Mouse (Mus musculus) myocyte (in vitro differentiated cells): ENCODE measurements around the gene Utp11. TPM values are rescaled to one million over a fixed set of nuclear protein-coding genes. Genes with fewer than 3 reads are reported as not detected.

ENCODE experiments used
- H3K27me3 ChIP-seq: one replicate; pipeline ENCODE4 v1.6.1; 2011; ENCODE audit not compliant: control insufficient read depth, insufficient read depth, insufficient read length
- H3K36me3 ChIP-seq: one replicate; pipeline ENCODE4 v1.6.1; 2011; ENCODE audit not compliant: control insufficient read depth, insufficient read depth
- H3K4me2 ChIP-seq: one replicate; pipeline ENCODE4 v1.6.1; 2011; ENCODE audit warnings: low read depth, control low read depth
- H3K4me3 ChIP-seq: one replicate; pipeline ENCODE4 v1.5.1; 2011; ENCODE audit warnings: mild to moderate bottlenecking, control low read depth, moderate library complexity
- H3K79me2 ChIP-seq: one replicate; pipeline ENCODE4 v1.6.1; 2011; ENCODE audit not compliant: control insufficient read depth, insufficient read depth
- H3ac ChIP-seq: one replicate; pipeline ENCODE4 v1.6.1; 2011; ENCODE audit not compliant: control insufficient read depth, insufficient read length
- CEBPB ChIP-seq: IDR thresholded peaks from 2 replicates; pipeline ENCODE4 v1.6.1; 2011; ENCODE audit warnings: mild to moderate bottlenecking, moderate library complexity; ENCODE audit not compliant: poor library complexity, insufficient read depth, severe bottlenecking
- E2F4 ChIP-seq: IDR thresholded peaks from one replicate; pipeline ENCODE4 v1.6.1; 2011; ENCODE audit warnings: mild to moderate bottlenecking, control low read depth, moderate library complexity; ENCODE audit not compliant: insufficient read depth
- MAX ChIP-seq: IDR thresholded peaks from one replicate; pipeline ENCODE4 v1.6.1; 2011; ENCODE audit warnings: low read depth, mild to moderate bottlenecking, control low read depth
- MYOD1 ChIP-seq, 3 experiments: IDR thresholded peaks; one replicate each; pipeline ENCODE4 v1.6.1; 2011; ENCODE audit warnings: control low read depth in 2 of 3, low read depth in 2 of 3, mild to moderate bottlenecking in 2 of 3, moderate library complexity in 1 of 3; ENCODE audit not compliant: insufficient read length in 2 of 3, control insufficient read depth in 1 of 3
- MYOG ChIP-seq, 3 experiments: IDR thresholded peaks; one replicate each; pipeline ENCODE4 v1.6.1; 2011; ENCODE audit warnings: control low read depth in 2 of 3, low read depth in 2 of 3, mild to moderate bottlenecking in 2 of 3; ENCODE audit not compliant: insufficient read length in 2 of 3, control insufficient read depth in 1 of 3, insufficient read depth in 1 of 3
- POLR2A ChIP-seq: IDR thresholded peaks from one replicate; pipeline ENCODE4 v1.6.1; 2011; ENCODE audit warnings: low read depth, mild to moderate bottlenecking, control low read depth, moderate library complexity; ENCODE audit not compliant: insufficient read length
- POLR2AphosphoS2 ChIP-seq: IDR thresholded peaks from one replicate; pipeline ENCODE4 v1.6.1; 2011; ENCODE audit warnings: low read depth, control low read depth; ENCODE audit not compliant: insufficient read length
- REST ChIP-seq: IDR thresholded peaks from one replicate; pipeline ENCODE4 v1.6.1; 2011; ENCODE audit warnings: mild to moderate bottlenecking, control low read depth, moderate library complexity; ENCODE audit not compliant: insufficient read depth, insufficient read length
- SRF ChIP-seq: IDR thresholded peaks from one replicate; pipeline ENCODE4 v1.6.1; 2011; ENCODE audit warnings: low read depth; ENCODE audit not compliant: control insufficient read depth, insufficient read length
- TCF12 ChIP-seq: IDR thresholded peaks from one replicate; pipeline ENCODE4 v1.6.1; 2011; ENCODE audit warnings: mild to moderate bottlenecking, control low read depth; ENCODE audit not compliant: poor library complexity, insufficient read depth, severe bottlenecking
- TCF3 ChIP-seq: IDR thresholded peaks from one replicate; pipeline ENCODE4 v1.6.1; 2011; ENCODE audit warnings: low read depth, control low read depth; ENCODE audit not compliant: insufficient read length
- USF1 ChIP-seq: IDR thresholded peaks from one replicate; pipeline ENCODE4 v1.6.1; 2011; ENCODE audit warnings: low read depth, mild to moderate bottlenecking, control low read depth, moderate library complexity
- polyA plus RNA-seq: library from polyadenylated mRNA; unstranded; fragments of >200 nt; fragmentation: generic; extraction: Trizol; gene quantifications from one replicate; pipeline ENCODE4 v1.2.1, GENCODE M21; 2012; ENCODE audit warnings: missing spikeins

Utp11 gene
- polyA plus RNA-seq, 1 experiment: 36.2 TPM

DNA sequence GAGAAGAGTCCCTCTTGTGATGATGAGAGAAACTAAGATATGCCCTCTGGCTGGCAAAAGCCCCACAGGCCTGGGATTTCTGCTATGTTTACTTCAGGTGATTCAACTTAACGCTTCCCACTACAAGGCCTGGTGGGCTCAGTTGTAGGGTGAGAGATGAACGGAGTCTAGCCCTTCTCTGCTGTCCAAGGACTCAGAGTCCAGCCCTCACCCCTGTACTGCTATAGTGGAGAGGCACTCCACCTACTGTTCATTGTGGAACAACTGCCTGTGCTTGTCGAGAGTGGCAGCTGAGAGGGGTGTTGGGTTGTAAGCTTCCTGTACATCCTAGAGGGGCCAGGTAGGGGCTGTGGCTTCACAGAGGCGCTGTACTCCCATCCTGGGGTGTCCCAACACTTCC is 44.6 kb upstream of the Utp11 start:
- Histone ChIP-seq H3K4me2 (no peak overlapping the region), H3K79me2 (peaks cover 12% of the 10 kb centered on the region), H3K4me3 (no peak overlapping the region), H3K36me3 (peaks cover 9% of the 10 kb centered on the region), H3ac (no peak overlapping the region), H3K27me3 (no peaks in the 10 kb centered on the region)
- TF ChIP-seq SRF (no peak), USF1 (no peak), POLR2A (no peak), POLR2AphosphoS2 (no peak), MYOD1 (IDR thresholded peaks at IDR 0.05; ENCODE audit: control insufficient read depth in 1 of 3, insufficient read length in 2 of 3, low read depth in 2 of 3) (no peak), MYOG (IDR thresholded peaks at IDR 0.05; ENCODE audit: control insufficient read depth in 1 of 3, insufficient read depth in 1 of 3, insufficient read length in 2 of 3, low read depth in 2 of 3) (no peak), MAX (no peak), TCF12 (no peak), E2F4 (no peak), CEBPB (no peak), TCF3 (no peak), REST (no peak)

DNA sequence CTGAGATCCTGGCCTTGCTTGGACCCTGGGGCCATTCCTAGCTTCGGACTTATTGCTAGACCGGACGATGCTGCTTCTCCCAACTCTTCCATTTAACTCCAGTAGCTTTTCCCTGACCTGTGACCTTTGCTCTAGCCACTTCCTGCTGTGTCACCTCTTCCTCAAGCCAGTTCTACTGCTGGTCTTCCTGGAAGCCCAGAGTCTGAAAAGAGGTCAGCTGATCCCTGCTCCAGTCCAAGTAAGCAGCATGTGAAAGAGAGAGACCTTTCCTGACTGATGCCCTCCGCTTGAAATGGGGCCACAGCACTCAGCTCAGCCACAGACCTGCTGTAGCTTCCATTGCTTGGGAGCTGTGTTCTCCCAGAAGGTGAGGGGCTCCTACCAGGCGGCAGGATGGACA is 44.1 kb upstream of the Utp11 start:
- Histone ChIP-seq H3K36me3 (peaks cover 15% of the 10 kb centered on the region), H3K4me3 (no peak overlapping the region), H3K27me3 (no peaks in the 10 kb centered on the region), H3K4me2 (no peak overlapping the region), H3K79me2 (peaks cover 7% of the 10 kb centered on the region), H3ac (no peak overlapping the region)
- TF ChIP-seq POLR2A (no peak), TCF12 (no peak), MYOG (IDR thresholded peaks at IDR 0.05; ENCODE audit: control insufficient read depth in 1 of 3, insufficient read depth in 1 of 3, insufficient read length in 2 of 3, low read depth in 2 of 3) (no peak), SRF (no peak), MYOD1 (IDR thresholded peaks at IDR 0.05; ENCODE audit: control insufficient read depth in 1 of 3, insufficient read length in 2 of 3, low read depth in 2 of 3) (no peak), TCF3 (no peak), POLR2AphosphoS2 (no peak)

DNA sequence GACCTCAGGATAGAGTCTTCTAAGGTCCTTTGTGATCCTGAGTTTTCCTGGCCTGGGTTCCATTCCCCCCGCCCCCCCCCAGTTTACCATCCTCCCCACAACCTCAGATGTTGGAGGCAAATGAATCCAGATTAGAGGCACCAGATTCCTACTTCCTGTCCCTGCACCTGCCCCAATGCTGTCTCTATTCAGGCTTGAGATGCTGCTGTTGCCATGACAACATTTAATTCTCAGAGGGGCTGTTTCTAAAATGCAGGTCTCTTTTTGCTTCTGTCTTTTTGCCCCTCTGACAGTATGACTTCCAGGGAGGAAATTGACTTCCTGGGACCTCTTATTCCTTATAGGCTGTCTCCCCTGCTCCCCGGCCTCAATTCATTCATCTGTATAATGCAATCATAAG is 43.6 kb upstream of the Utp11 start:
- TF ChIP-seq POLR2A (no peak), E2F4 (no peak), POLR2AphosphoS2 (no peak), REST (no peak), USF1 (no peak), SRF (no peak), MYOD1 (IDR thresholded peaks at IDR 0.05; ENCODE audit: control insufficient read depth in 1 of 3, insufficient read length in 2 of 3, low read depth in 2 of 3) (no peak), TCF12 (no peak), TCF3 (no peak), MAX (no peak), MYOG (IDR thresholded peaks at IDR 0.05; ENCODE audit: control insufficient read depth in 1 of 3, insufficient read depth in 1 of 3, insufficient read length in 2 of 3, low read depth in 2 of 3) (no peak), CEBPB (no peak)
- Histone ChIP-seq H3K27me3 (no peaks in the 10 kb centered on the region), H3ac (no peak overlapping the region), H3K79me2 (peaks cover 2% of the 10 kb centered on the region), H3K4me3 (no peak overlapping the region), H3K4me2 (no peak overlapping the region), H3K36me3 (peaks cover 19% of the 10 kb centered on the region)

DNA sequence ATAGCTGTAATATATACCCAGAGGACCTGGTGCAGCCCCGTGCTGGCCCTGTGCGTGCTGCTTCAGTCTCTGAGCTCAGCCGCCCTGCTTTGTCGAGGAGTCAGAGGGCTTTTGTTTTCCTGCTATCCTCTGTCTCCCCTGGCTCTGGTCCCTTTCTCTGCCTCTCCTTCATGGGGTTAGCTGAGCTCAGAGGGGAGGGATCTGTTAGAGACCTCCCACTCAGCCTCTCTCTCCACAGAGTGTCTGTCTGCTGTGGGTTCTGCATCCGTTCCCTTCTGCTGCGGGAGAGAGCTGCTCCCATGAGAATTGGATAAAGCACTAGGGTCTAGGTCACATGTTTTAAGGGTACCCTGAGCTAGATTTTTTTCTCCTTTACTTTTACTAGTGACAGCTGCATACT is 32.7 kb upstream of the Utp11 start:
- TF ChIP-seq TCF3 (no peak), CEBPB (no peak), POLR2A (no peak), REST (no peak), E2F4 (no peak), MAX (no peak), MYOG (IDR thresholded peaks at IDR 0.05; ENCODE audit: control insufficient read depth in 1 of 3, insufficient read depth in 1 of 3, insufficient read length in 2 of 3, low read depth in 2 of 3) (no peak), USF1 (no peak), TCF12 (no peak), POLR2AphosphoS2 (no peak), MYOD1 (IDR thresholded peaks at IDR 0.05; ENCODE audit: control insufficient read depth in 1 of 3, insufficient read length in 2 of 3, low read depth in 2 of 3) (no peak), SRF (no peak)
- H3K4me3 ChIP-seq: no peak overlapping the region
- H3K27me3 ChIP-seq: no peaks in the 10 kb centered on the region
- no peak overlapping the region for H3K4me2 ChIP-seq
- no peak overlapping the region for H3ac ChIP-seq
- H3K79me2 ChIP-seq: no peaks in the 10 kb centered on the region
- H3K36me3 ChIP-seq: peaks cover 37% of the 10 kb centered on the region

DNA sequence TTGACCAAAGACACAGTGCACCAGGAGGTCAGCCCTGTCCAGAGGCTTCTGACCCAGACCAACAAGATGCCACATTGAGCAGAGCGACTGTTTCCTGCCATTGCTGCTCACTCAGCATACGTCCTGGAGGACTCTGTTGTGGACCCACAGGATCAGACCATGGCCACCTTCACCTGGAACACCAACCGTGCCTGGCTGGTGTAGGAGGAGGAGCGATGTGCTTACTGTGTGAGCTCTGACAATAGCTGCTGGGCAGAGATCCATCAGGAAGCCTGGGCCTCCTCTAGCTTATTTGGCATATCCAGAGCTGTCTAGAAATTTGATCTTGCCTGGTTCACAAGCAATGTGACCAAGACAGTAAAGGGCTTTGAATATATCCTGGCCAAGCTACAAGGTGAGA is 25.7 kb upstream of the Utp11 start:
- Histone ChIP-seq H3K36me3 (peaks cover 37% of the 10 kb centered on the region), H3ac (no peak overlapping the region), H3K4me3 (no peak overlapping the region), H3K79me2 (peaks cover 19% of the 10 kb centered on the region), H3K4me2 (no peak overlapping the region), H3K27me3 (no peaks in the 10 kb centered on the region)
- TF ChIP-seq TCF12 (no peak), POLR2AphosphoS2 (no peak), REST (no peak), MYOG (IDR thresholded peaks at IDR 0.05; ENCODE audit: control insufficient read depth in 1 of 3, insufficient read depth in 1 of 3, insufficient read length in 2 of 3, low read depth in 2 of 3) (no peak), SRF (no peak), POLR2A (no peak)
